25 mouse cellular contexts compared by ENCODE assay signal in genomic region chr6:67445866-67446265, GRCm38 (mm10). TPM values are rescaled to one million over a fixed set of nuclear protein-coding genes. Genes with fewer than 3 reads are reported as not detected.
DNase-seq lines count a peak whose midpoint lies in the region; ATAC-seq and TF ChIP-seq lines count a peak whose summit lies in the region.
"Had no signal": no experiment of that assay in that cellular context is flagged by ENCODE, and none has a peak within 500 bp of the region (broad histone marks: within the 10 kb centered on the region; RNA-seq: fewer than 3 reads in every experiment).

No protein-coding gene starts in this region.

- no peaks in the 10 kb centered on the region for H3K79me2 ChIP-seq in CH12.LX (replicated peaks; ENCODE audit: control insufficient read depth, extremely low read depth, insufficient read depth, poor library complexity, severe bottlenecking)

- no peak overlapping the region for H3K4me3 ChIP-seq in hindbrain, embryonic 11.5 days (ENCODE audit: low read depth, low read length)
- H3K4me3 ChIP-seq in hindbrain, embryonic 12.5 days, result no peak overlapping the region
- H3K4me3 ChIP-seq in lung, embryonic 14.5 days (ENCODE audit: low read depth, low read length), result no peak overlapping the region
- H3K4me3 ChIP-seq in CH12.LX (replicated peaks in 1 of 3; ENCODE audit: low read depth in 2 of 3, low read length in 2 of 3, poor library complexity in 1 of 3), result no peak overlapping the region
- H3K4me3 ChIP-seq in embryonic fibroblast, embryonic 13.5 days (ENCODE audit: insufficient read depth, low read length), result no peak overlapping the region
- no peak overlapping the region for H3K4me3 ChIP-seq in forebrain, embryonic 14.5 days (ENCODE audit: low read depth, low read length)
- H3K4me3 ChIP-seq in heart, embryonic 12.5 days, result no peak overlapping the region
- H3K4me3 ChIP-seq: heart, adult 2 months; hindbrain, embryonic 15.5 days; liver, embryonic 13.5 days; megakaryocyte, embryonic 14.5 days; neural tube, embryonic 12.5 days had no signal

- TF ChIP-seq EP300 in CH12.LX (IDR thresholded peaks at IDR 0.05; ENCODE audit: low read length), result no peak

- H3K9ac ChIP-seq in hindbrain, embryonic 11.5 days (ENCODE audit: low read depth, low read length), result no peak overlapping the region
- H3K9ac ChIP-seq in hindbrain, embryonic 12.5 days, result no peak overlapping the region
- no peak overlapping the region for H3K9ac ChIP-seq in lung, embryonic 14.5 days
- no peak overlapping the region for H3K9ac ChIP-seq in CH12.LX (ENCODE audit: insufficient read depth, low read depth)
- no peak overlapping the region for H3K9ac ChIP-seq in forebrain, embryonic 14.5 days (ENCODE audit: low read length)
- H3K9ac ChIP-seq in heart, embryonic 12.5 days, result no peak overlapping the region
- H3K9ac ChIP-seq: hindbrain, embryonic 15.5 days; liver, embryonic 13.5 days; neural tube, embryonic 12.5 days had no signal

- dilution Hi-C loops in CH12.LX (cut with MboI; ENCODE audit: extremely low pct_ligation_motif_present, extremely low pct_unique_long_range_greater_than_20kb, low sequenced_read_pairs), result no loop called here

- H3K9me3 ChIP-seq in hindbrain, embryonic 11.5 days (ENCODE audit: control insufficient read depth, low read length), result no peaks in the 10 kb centered on the region
- no peaks in the 10 kb centered on the region for H3K9me3 ChIP-seq in hindbrain, embryonic 12.5 days (replicated peaks)
- no peaks in the 10 kb centered on the region for H3K9me3 ChIP-seq in lung, embryonic 14.5 days (ENCODE audit: low read depth, low read length)
- no peaks in the 10 kb centered on the region for H3K9me3 ChIP-seq in CH12.LX (replicated peaks; ENCODE audit: low read length)
- H3K9me3 ChIP-seq in forebrain, embryonic 14.5 days (replicated peaks; ENCODE audit: control insufficient read depth, low read length), result no peaks in the 10 kb centered on the region
- H3K9me3 ChIP-seq in heart, embryonic 12.5 days (replicated peaks), result no peaks in the 10 kb centered on the region
- H3K9me3 ChIP-seq: hindbrain, embryonic 15.5 days; liver, embryonic 13.5 days; megakaryocyte, embryonic 14.5 days; neural tube, embryonic 12.5 days had no signal

- in situ Hi-C loops in CH12.LX (cut with MboI; ENCODE audit: low pct_ligation_motif_present, low pct_unique_long_range_greater_than_20kb, low sequenced_read_pairs), result no loop called here

- H3K4me1 ChIP-seq in hindbrain, embryonic 11.5 days (replicated peaks; ENCODE audit: control insufficient read depth, insufficient read depth, low read length), result no peaks in the 10 kb centered on the region
- H3K4me1 ChIP-seq in hindbrain, embryonic 12.5 days, result no peaks in the 10 kb centered on the region
- no peaks in the 10 kb centered on the region for H3K4me1 ChIP-seq in lung, embryonic 14.5 days (ENCODE audit: insufficient read depth)
- no peaks in the 10 kb centered on the region for H3K4me1 ChIP-seq in CH12.LX (ENCODE audit: control insufficient read depth in 1 of 2, insufficient read depth in 2 of 2)
- H3K4me1 ChIP-seq in embryonic fibroblast, embryonic 13.5 days (ENCODE audit: control insufficient read depth, insufficient read depth, low read length), result no peaks in the 10 kb centered on the region
- no peaks in the 10 kb centered on the region for H3K4me1 ChIP-seq in forebrain, embryonic 14.5 days (ENCODE audit: control insufficient read depth, insufficient read depth, low read length)
- no peaks in the 10 kb centered on the region for H3K4me1 ChIP-seq in heart, embryonic 12.5 days (replicated peaks)
- H3K4me1 ChIP-seq: hindbrain, embryonic 15.5 days; liver, embryonic 13.5 days; megakaryocyte, embryonic 14.5 days; neural tube, embryonic 12.5 days had no signal

- ATAC-seq in hindbrain, embryonic 11.5 days (ENCODE audit: low FRiP score), result no peak
- ATAC-seq in hindbrain, embryonic 12.5 days (ENCODE audit: low FRiP score), result no peak
- no peak for ATAC-seq in lung, embryonic 14.5 days (ENCODE audit: insufficient read depth)
- ATAC-seq in forebrain, embryonic 14.5 days, result no peak
- ATAC-seq in heart, embryonic 12.5 days (ENCODE audit: insufficient number of reproducible peaks, low FRiP score), result no peak
- ATAC-seq: forebrain, embryonic 16.5 days; lung, postnatal 0 days had no signal

- H3K4me2 ChIP-seq in hindbrain, embryonic 11.5 days (replicated peaks; ENCODE audit: low read depth, low read length), result no peak overlapping the region
- no peak overlapping the region for H3K4me2 ChIP-seq in hindbrain, embryonic 12.5 days (replicated peaks)
- no peak overlapping the region for H3K4me2 ChIP-seq in lung, embryonic 14.5 days
- no peak overlapping the region for H3K4me2 ChIP-seq in CH12.LX (ENCODE audit: insufficient read depth, low read depth, poor library complexity, severe bottlenecking)
- no peak overlapping the region for H3K4me2 ChIP-seq in forebrain, embryonic 14.5 days (ENCODE audit: low read length)
- no peak overlapping the region for H3K4me2 ChIP-seq in heart, embryonic 12.5 days
- H3K4me2 ChIP-seq: hindbrain, embryonic 15.5 days; liver, embryonic 13.5 days; neural tube, embryonic 12.5 days had no signal

- WGBS in hindbrain, embryonic 11.5 days, result 87% methylated on average over 1 of the region's 1 CpGs
- 90% methylated on average over 1 of the region's 1 CpGs for WGBS in hindbrain, embryonic 12.5 days
- WGBS in lung, embryonic 14.5 days, result 74% methylated on average over 1 of the region's 1 CpGs
- WGBS in forebrain, embryonic 14.5 days, result 80% methylated on average over 1 of the region's 1 CpGs
- WGBS in heart, embryonic 12.5 days, result 86% methylated on average over 1 of the region's 1 CpGs

- peak; percentile 5 for DNase-seq in hindbrain, embryonic 11.5 days (ENCODE audit: low spot score)
- peak; percentile 18 for DNase-seq in lung, embryonic 14.5 days
- DNase-seq in lung, postnatal 4 days, result no peak
- no peak for DNase-seq in CH12.LX (ENCODE audit: extremely low read depth)
- no peak for DNase-seq in forebrain, embryonic 14.5 days (ENCODE audit: low spot score)
- DNase-seq: adrenal gland, adult 8-10 months; cerebellum, adult 11-12 months; cerebellum, postnatal 36 days; heart, adult 2 months; kidney, adult 9 months; layer of hippocampus, postnatal 36 days; left cerebral cortex, postnatal 4 days; liver, embryonic 13.5 days; right cerebral cortex, postnatal 25 days had no signal

- H3K36me3 ChIP-seq in hindbrain, embryonic 11.5 days (ENCODE audit: control insufficient read depth, insufficient read depth, low read length), result no peaks in the 10 kb centered on the region
- H3K36me3 ChIP-seq in hindbrain, embryonic 12.5 days, result no peaks in the 10 kb centered on the region
- no peaks in the 10 kb centered on the region for H3K36me3 ChIP-seq in lung, embryonic 14.5 days (ENCODE audit: insufficient read depth)
- H3K36me3 ChIP-seq in CH12.LX (replicated peaks in 1 of 2; ENCODE audit: control insufficient read depth in 1 of 2, insufficient read depth in 1 of 2, low read length in 1 of 2), result no peaks in the 10 kb centered on the region
- no peaks in the 10 kb centered on the region for H3K36me3 ChIP-seq in forebrain, embryonic 14.5 days (ENCODE audit: control insufficient read depth, insufficient read depth, low read length)
- no peaks in the 10 kb centered on the region for H3K36me3 ChIP-seq in heart, embryonic 12.5 days
- H3K36me3 ChIP-seq: hindbrain, embryonic 15.5 days; liver, embryonic 13.5 days; neural tube, embryonic 12.5 days had no signal

- peak; percentile 16 for TF ChIP-seq RAD21 in CH12.LX (IDR thresholded peaks at IDR 0.05; ENCODE audit: low read depth, low read length)

- no peaks in the 10 kb centered on the region for H3K27me3 ChIP-seq in hindbrain, embryonic 11.5 days (ENCODE audit: control insufficient read depth, insufficient read depth, low read length)
- H3K27me3 ChIP-seq in hindbrain, embryonic 12.5 days, result no peaks in the 10 kb centered on the region
- H3K27me3 ChIP-seq in lung, embryonic 14.5 days (ENCODE audit: insufficient read depth, low read length), result no peaks in the 10 kb centered on the region
- H3K27me3 ChIP-seq in CH12.LX (replicated peaks), result no peaks in the 10 kb centered on the region
- no peaks in the 10 kb centered on the region for H3K27me3 ChIP-seq in forebrain, embryonic 14.5 days (replicated peaks; ENCODE audit: control insufficient read depth, insufficient read depth, low read length)
- no peaks in the 10 kb centered on the region for H3K27me3 ChIP-seq in heart, embryonic 12.5 days (replicated peaks)
- H3K27me3 ChIP-seq: hindbrain, embryonic 15.5 days; liver, embryonic 13.5 days; neural tube, embryonic 12.5 days had no signal

- TF ChIP-seq POLR2A in CH12.LX (IDR thresholded peaks at IDR 0.05; ENCODE audit: low read depth, low read length), result no peak
- TF ChIP-seq POLR2A in embryonic fibroblast, embryonic 13.5 days (IDR thresholded peaks at IDR 0.05; ENCODE audit: low read depth, low read length), result no peak

- H3K27ac ChIP-seq in hindbrain, embryonic 11.5 days (ENCODE audit: low read depth, low read length), result no peak overlapping the region
- H3K27ac ChIP-seq in hindbrain, embryonic 12.5 days, result no peak overlapping the region
- no peak overlapping the region for H3K27ac ChIP-seq in lung, embryonic 14.5 days (ENCODE audit: low read depth)
- H3K27ac ChIP-seq in CH12.LX (ENCODE audit: insufficient read depth, low read depth), result no peak overlapping the region
- H3K27ac ChIP-seq in embryonic fibroblast, embryonic 13.5 days (ENCODE audit: insufficient read depth, low read length), result no peak overlapping the region
- H3K27ac ChIP-seq in forebrain, embryonic 14.5 days (ENCODE audit: low read depth, low read length), result no peak overlapping the region
- H3K27ac ChIP-seq in heart, embryonic 12.5 days (ENCODE audit: poor library complexity, severe bottlenecking), result no peak overlapping the region
- H3K27ac ChIP-seq: heart, adult 2 months; hindbrain, embryonic 15.5 days; liver, embryonic 13.5 days; neural tube, embryonic 12.5 days had no signal

- TF ChIP-seq CTCF in lung, embryonic 14.5 days (IDR thresholded peaks at IDR 0.05; ENCODE audit: low read depth), result peak; percentile 24
- TF ChIP-seq CTCF in CH12.LX (conservative IDR thresholded peaks at IDR 0.05 in 1 of 2, IDR thresholded peaks at IDR 0.05 in 1 of 2; ENCODE audit: low read depth in 2 of 2, low read length in 2 of 2), result peak in 1 of 2 experiments; percentile 16; a peak in 1 of 4 replicates
- peak; percentile 11; the same call in 1 of the 2 replicates for TF ChIP-seq CTCF in embryonic fibroblast, embryonic 13.5 days (IDR thresholded peaks at IDR 0.05; ENCODE audit: borderline replicate concordance, insufficient read depth, low read length)

RNA-seq across cellular contexts. Expression of gene Il23r, which starts 45.8 kb away (rescaled TPM):
- not detected in 2 replicates for polyA plus RNA-seq in hindbrain, embryonic 11.5 days (2014; fragmentation: Nextera tagmentation; extraction: Ambion mirVana)
- not detected in 2 replicates for polyA plus RNA-seq in hindbrain, embryonic 12.5 days (2016; fragmentation: Nextera tagmentation; extraction: Ambion mirVana)
- polyA plus RNA-seq in lung, embryonic 14.5 days (2014; fragmentation: Nextera tagmentation; extraction: Ambion mirVana), result not detected in 2 replicates
- total RNA-seq in CH12.LX (2012; rRNA removed), result not detected in 2 replicates
- total RNA-seq in CH12.LX (2014; rRNA removed), result not detected in 2 replicates
- not detected in 2 replicates for polyA plus RNA-seq in CH12.LX (2012; ENCODE audit: insufficient read length, low read depth)
- polyA plus RNA-seq in embryonic fibroblast, embryonic 13.5 days (2011; ENCODE audit: insufficient read length, low read depth, missing spikeins), result not detected in 2 replicates
- not detected in 2 replicates for polyA plus RNA-seq in forebrain, embryonic 14.5 days (2014; fragmentation: Nextera tagmentation; extraction: Ambion mirVana)
- not detected in 2 replicates for polyA plus RNA-seq in heart, embryonic 12.5 days (2016; fragmentation: Nextera tagmentation; extraction: Ambion mirVana)
- total RNA-seq: heart, adult 2 months; layer of hippocampus, postnatal 36 days; left cerebral cortex, postnatal 4 days; monocyte, adult 5-6 weeks had no signal
- polyA plus RNA-seq: C2C12; embryonic facial prominence, embryonic 11.5 days; forebrain, embryonic 16.5 days; heart, adult 2 months; hindbrain, embryonic 15.5 days; liver, embryonic 13.5 days; lung, postnatal 0 days; neural tube, embryonic 12.5 days had no signal

Comparison
In these comparisons a context has a peak if more than half of its experiments do, and no peak if none do; other contexts are left out.
1. DNase-seq: peak in hindbrain, embryonic 11.5 days (single experiment) and lung, embryonic 14.5 days (single experiment); none in lung, postnatal 4 days (0 of 2), CH12.LX (single experiment) and forebrain, embryonic 14.5 days (single experiment).